Mouse (Mus musculus) bone marrow, adult 2 months (tissue): ENCODE results near the gene Mab21l1.

Experiments
- CTCF ChIP-seq: fragments of 200-500 bp; IDR thresholded peaks from 2 replicates; pipeline ENCODE4 v1.5.1; 2011; ENCODE audit warnings: low read length, control low read depth; ENCODE audit not compliant: control insufficient read depth, insufficient read depth
- POLR2A ChIP-seq: fragments of 200-500 bp; IDR thresholded peaks from 2 replicates; pipeline ENCODE4 v1.6.1; 2011; ENCODE audit warnings: low read depth, mild to moderate bottlenecking, control low read depth, low read length, borderline replicate concordance; ENCODE audit not compliant: control insufficient read depth

DNA sequence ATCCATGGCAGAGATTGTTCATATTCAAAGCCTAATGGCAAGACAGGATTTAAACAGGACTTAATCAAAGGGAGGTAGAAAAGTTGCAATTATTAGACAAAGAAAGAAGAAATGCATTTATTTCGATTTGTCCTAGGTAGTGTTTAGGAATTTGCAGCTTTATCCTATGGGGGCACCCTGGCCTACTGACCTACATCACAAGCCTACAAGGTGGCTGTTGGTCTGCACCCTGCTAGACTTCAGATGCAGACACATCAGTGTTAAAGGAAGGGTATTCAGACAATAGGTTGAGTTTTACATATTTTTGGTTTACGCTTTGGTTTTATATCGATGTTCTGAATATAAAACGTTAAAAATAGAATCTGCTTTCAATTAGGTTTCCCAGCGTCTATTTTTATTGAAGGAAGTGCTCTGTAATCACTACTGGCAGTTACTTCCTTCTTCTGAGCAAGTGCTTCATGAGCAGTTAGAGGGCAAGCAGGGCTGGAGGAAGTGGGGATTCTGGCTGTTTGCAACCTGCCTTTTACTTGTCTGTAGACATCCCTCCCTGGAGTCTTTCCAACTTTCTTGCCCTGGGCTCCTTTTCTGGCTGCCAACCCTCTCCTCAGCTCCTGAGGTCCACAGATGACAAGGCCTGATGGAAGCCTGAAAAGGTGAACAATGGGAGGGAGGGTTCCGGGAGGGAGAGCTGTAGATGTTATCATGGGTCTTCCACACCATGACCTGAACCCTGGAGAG, 34.5 kb downstream of the Mab21l1 start:
- no peak for TF ChIP-seq CTCF
- no peak for TF ChIP-seq POLR2A
